Mouse (Mus musculus): ENCODE measurements around the gene Mtor.

- TF ChIP-seq CTCF (conservative IDR thresholded peaks at IDR 0.05; ENCODE audit: insufficient read depth, insufficient read length, low read depth, low read length) (no peak), POLR2A (IDR thresholded peaks at IDR 0.05; ENCODE audit: low read depth, low read length) (no peak)
These were observed 145.6 kb downstream of the Mtor start for GRCm38 (mm10) chr4:148593996-148594395.

Measured in kidney, adult 2 months (tissue).